Mouse (Mus musculus) T-helper 17 cell (primary cell): ENCODE data around the gene Gramd4.

ENCODE experiments used
- in situ Hi-C, 2 experiments: fragments of 300-600 bp; cut with MboI, MseI; formaldehyde crosslinking; loops; 1 replicate in 1 of 2; 2 replicates in 1 of 2; pipeline ENCODE4 v1.15.1; 2025; ENCODE audit warnings: high pct_unique_total_duplicates in 2 of 2

The Gramd4 gene

GRCm38 (mm10) chr15:86050170-86050743, 7.2 kb upstream of the Gramd4 start:
- in situ Hi-C loops = loop anchor here (5.0 to 10.0 kb wide), 2 partner anchors 72 to 1125 kb away; partner anchors contain the start of genes Gm29666 (in 1 of the 2) and Nup50 (in 1 of the 2)

GRCm38 (mm10) chr15:86051152-86051551, 6.3 kb upstream of the Gramd4 start:
- in situ Hi-C loops = loop anchor here (5.0 to 10.0 kb wide), 2 partner anchors 71 to 1126 kb away; partner anchors contain the start of genes Gm29666 (in 1 of the 2) and Nup50 (in 1 of the 2)

GRCm38 (mm10) chr15:86051878-86052478, 5.5 kb upstream of the Gramd4 start:
- in situ Hi-C loops = loop anchor here (5.0 to 10.0 kb wide), 2 partner anchors 70 to 1127 kb away; partner anchors contain the start of genes Gm29666 (in 1 of the 2) and Nup50 (in 1 of the 2)

GRCm38 (mm10) chr15:86053890-86054536, 3.5 kb upstream of the Gramd4 start:
- in situ Hi-C loops = loop anchor here (5.0 to 10.0 kb wide), 2 partner anchors 68 to 1129 kb away; partner anchors contain the start of genes Gm29666 (in 1 of the 2) and Nup50 (in 1 of the 2)

- in situ Hi-C loops = loop anchor here (5.0 to 10.0 kb wide), 2 partner anchors 67 to 1130 kb away; partner anchors contain the start of genes Gm29666 (in 1 of the 2) and Nup50 (in 1 of the 2)
Observed at GRCm38 (mm10) chr15:86054861-86055260, 2.6 kb upstream of the Gramd4 start.

- in situ Hi-C loops = loop anchor here in 1 of 2 experiments (10.0 kb wide), 1 partner anchor 1131 kb away; the partner anchor contains the start of genes Gm29666 and Nup50
Observed at GRCm38 (mm10) chr15:86056221-86056760, 1.2 kb upstream of the Gramd4 start.

- in situ Hi-C loops = loop anchor here in 1 of 2 experiments (10.0 kb wide), 1 partner anchor 1133 kb away; the partner anchor contains the start of genes Gm29666 and Nup50
Observed at GRCm38 (mm10) chr15:86057908-86058307, 413 bp downstream of the Gramd4 start.

GRCm38 (mm10) chr15:86058394-86058915, 960 bp downstream of the Gramd4 start:
- in situ Hi-C loops = loop anchor here in 1 of 2 experiments (10.0 kb wide), 1 partner anchor 1134 kb away; the partner anchor contains the start of genes Gm29666 and Nup50

GRCm38 (mm10) chr15:86058931-86059834, 1.7 kb downstream of the Gramd4 start:
- in situ Hi-C loops = loop anchor here in 1 of 2 experiments (10.0 kb wide), 1 partner anchor 1134 kb away; the partner anchor contains the start of genes Gm29666 and Nup50

- in situ Hi-C loops = loop anchor here in 1 of 2 experiments (10.0 kb wide), 1 partner anchor 1135 kb away; the partner anchor contains the start of genes Gm29666 and Nup50
Observed at GRCm38 (mm10) chr15:86059835-86060380, 2.4 kb downstream of the Gramd4 start.

GRCm38 (mm10) chr15:86060581-86060980, 3.1 kb downstream of the Gramd4 start:
- in situ Hi-C loops = no loop called here

GRCm38 (mm10) chr15:86061221-86061620, 3.7 kb downstream of the Gramd4 start:
- in situ Hi-C loops = no loop called here

- in situ Hi-C loops = no loop called here
Observed at GRCm38 (mm10) chr15:86061848-86062481, 4.5 kb downstream of the Gramd4 start.

GRCm38 (mm10) chr15:86064191-86064849, 6.8 kb downstream of the Gramd4 start:
- in situ Hi-C loops = no loop called here

GRCm38 (mm10) chr15:86064850-86065229, 7.3 kb downstream of the Gramd4 start:
- in situ Hi-C loops = no loop called here

GRCm38 (mm10) chr15:86065367-86065766, 7.9 kb downstream of the Gramd4 start:
- in situ Hi-C loops = no loop called here

GRCm38 (mm10) chr15:86066836-86067580, 9.5 kb downstream of the Gramd4 start:
- in situ Hi-C loops = no loop called here

GRCm38 (mm10) chr15:86067581-86067910, 10.1 kb downstream of the Gramd4 start:
- in situ Hi-C loops = no loop called here
